Mouse (Mus musculus) Muller cell, postnatal 12 days (primary cell): Measurements from ENCODE around the gene Cnot10.

ENCODE experiments used
- DNase-seq: peaks from one replicate; pipeline ENCODE4 v3.0.0-alpha.2; 2015; ENCODE audit errors: inconsistent ontology term

Cnot10 gene

GRCm38 (mm10) chr9:114650938-114651634 lies 11.1 kb upstream of the Cnot10 start:
- DNase-seq, result no peak

- peak; percentile 65 for DNase-seq
Measured at GRCm38 (mm10) chr9:114649371-114649770, 9.4 kb upstream of the Cnot10 start.

GRCm38 (mm10) chr9:114648472-114648871 lies 8.5 kb upstream of the Cnot10 start:
- DNase-seq, result peak; percentile 56

GRCm38 (mm10) chr9:114647506-114648432 lies 7.8 kb upstream of the Cnot10 start:
- no peak for DNase-seq

- DNase-seq, result no peak
Measured at GRCm38 (mm10) chr9:114646556-114647505, 6.8 kb upstream of the Cnot10 start.

- DNase-seq, result no peak
Measured at GRCm38 (mm10) chr9:114639186-114639748, 717 bp downstream of the Cnot10 start.

GRCm38 (mm10) chr9:114636751-114637150 lies 3.2 kb downstream of the Cnot10 start:
- DNase-seq, result no peak

GRCm38 (mm10) chr9:114636150-114636549 lies 3.8 kb downstream of the Cnot10 start:
- no peak for DNase-seq

- DNase-seq, result no peak
Measured at GRCm38 (mm10) chr9:114632331-114632730, 7.7 kb downstream of the Cnot10 start.

GRCm38 (mm10) chr9:114626726-114627125 lies 13.3 kb downstream of the Cnot10 start:
- no peak for DNase-seq

GRCm38 (mm10) chr9:114624178-114624577 lies 15.8 kb downstream of the Cnot10 start:
- DNase-seq, result no peak

GRCm38 (mm10) chr9:114621149-114621548 lies 18.8 kb downstream of the Cnot10 start:
- no peak for DNase-seq

GRCm38 (mm10) chr9:114614176-114614953 lies 25.6 kb downstream of the Cnot10 start:
- DNase-seq, result peak; percentile 45

GRCm38 (mm10) chr9:114613026-114613425 lies 27.0 kb downstream of the Cnot10 start:
- no peak for DNase-seq

GRCm38 (mm10) chr9:114612566-114612965 lies 27.4 kb downstream of the Cnot10 start:
- no peak for DNase-seq

- no peak for DNase-seq
Measured at GRCm38 (mm10) chr9:114610266-114610665, 29.7 kb downstream of the Cnot10 start.

GRCm38 (mm10) chr9:114603876-114604540 lies 36.0 kb downstream of the Cnot10 start:
- DNase-seq, result peak; percentile 80

- DNase-seq, result no peak
Measured at GRCm38 (mm10) chr9:114601096-114601495, 38.9 kb downstream of the Cnot10 start.

- DNase-seq, result no peak
Measured at GRCm38 (mm10) chr9:114585017-114585345, 55.0 kb downstream of the Cnot10 start.
